Mouse (Mus musculus) layer of hippocampus, postnatal 10 days (tissue): ENCODE data around the gene Zfp658. TPM values are rescaled to one million over a fixed set of nuclear protein-coding genes. Genes with fewer than 3 reads are reported as not detected.

Source experiments
- DNase-seq, 2 experiments: peaks; one replicate each; pipeline ENCODE4 v3.0.0; 2021; ENCODE audit warnings: low spot score in 2 of 2
- long read RNA-seq: library from polyadenylated mRNA; stranded (forward); transcript quantifications from one replicate; pipeline ENCODE4 v2.0.0, GENCODE M21; 2023
- total RNA-seq, 2 experiments: library from RNA; stranded (reverse); gene quantifications; 2 replicates each; pipeline ENCODE4 v1.2.3; 2021

The Zfp658 gene
- total RNA-seq = 1 to 10 TPM; 6.4 to 6.5 TPM
- long read RNA-seq, partial matches to known transcripts = 3 of 7 reads
- long read RNA-seq, other reads (novel, unspliced or antisense) = 2 of 7 reads

GRCm38 (mm10) chr7:43562006-43562633, at the start of gene Zfp658:
Zfp658 (plus strand) TSS chr7:43562256.
- DNase-seq = peak; percentile 83 to 89

DNA sequence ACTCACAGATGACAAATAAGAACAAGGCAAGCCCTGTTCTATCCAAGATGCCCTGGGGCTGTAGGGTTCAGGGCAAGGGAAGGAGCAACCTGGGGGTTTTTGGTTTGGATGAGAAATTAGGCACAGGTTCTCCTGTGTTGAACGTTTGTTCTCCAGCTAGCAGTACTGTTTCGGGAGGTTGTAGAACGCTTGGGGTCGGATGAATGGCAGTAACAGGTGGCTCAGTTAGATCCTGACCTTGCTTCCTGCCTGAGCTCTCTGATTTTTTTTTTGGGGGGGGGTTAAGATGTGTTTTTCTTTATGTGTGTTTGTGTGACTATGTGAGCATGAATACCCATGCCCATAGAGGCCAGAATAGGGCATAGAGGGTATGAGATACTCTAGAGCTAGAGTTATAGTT, 49.5 kb upstream of the Zfp658 start:
- no peak for DNase-seq

DNA sequence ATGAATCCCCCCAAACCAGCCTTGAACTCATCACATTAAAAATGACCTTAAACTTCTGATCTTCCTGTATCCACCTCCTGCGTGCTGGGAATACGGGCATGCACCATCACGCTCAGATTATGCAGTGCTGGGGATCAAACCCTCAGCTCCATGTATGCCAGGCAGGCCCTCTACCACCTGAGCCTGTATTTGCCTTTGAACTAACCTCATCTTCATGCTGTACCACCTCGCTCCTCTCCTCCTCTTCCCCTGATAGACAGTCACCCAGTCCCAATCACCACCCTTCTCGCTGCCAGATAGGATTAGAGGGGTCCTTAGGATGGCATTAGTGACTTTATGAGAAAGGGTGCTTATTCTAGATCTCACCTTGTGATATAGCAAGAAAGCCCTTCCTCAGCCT, 47.0 kb upstream of the Zfp658 start:
- no peak for DNase-seq

DNA sequence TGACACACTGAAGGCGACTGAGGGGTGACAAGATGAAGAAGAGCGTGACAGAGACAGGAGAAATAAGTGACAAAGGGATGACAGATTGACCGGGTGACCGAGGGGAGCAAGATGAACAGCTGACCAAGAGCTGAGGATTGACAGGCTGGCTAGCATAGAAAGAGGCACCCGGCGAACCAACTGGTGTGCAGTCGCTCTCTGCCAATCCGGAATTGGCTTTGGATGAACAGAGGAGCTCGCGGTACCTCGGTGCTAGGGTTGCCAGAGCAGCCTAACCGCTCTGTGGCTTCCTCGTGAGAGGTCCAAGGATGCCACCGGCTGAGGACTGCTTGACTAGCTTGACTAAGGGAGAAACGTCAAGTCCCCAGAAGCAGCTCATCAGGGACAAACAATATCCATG, 43.7 kb upstream of the Zfp658 start:
- peak; percentile 24 to 47 for DNase-seq

DNA sequence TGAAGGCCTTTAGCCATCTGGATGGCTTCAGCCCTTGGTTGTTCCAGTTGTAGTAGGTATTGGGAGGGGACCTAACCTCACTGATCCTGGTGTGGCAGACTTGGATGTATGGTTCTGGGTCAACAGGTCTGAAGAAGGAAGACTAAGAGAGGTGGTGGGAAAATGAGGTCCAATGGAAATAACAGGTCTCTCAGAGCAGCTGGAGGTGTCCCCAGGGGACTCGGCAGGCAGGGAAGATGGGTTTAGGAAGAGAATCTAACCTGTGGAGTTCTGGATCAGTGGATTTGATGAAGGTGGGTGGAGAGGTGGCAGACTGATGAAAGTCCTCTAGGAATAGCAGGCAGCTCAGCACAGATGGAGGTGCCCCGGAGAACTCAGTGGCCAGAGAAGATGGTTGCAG, 39.3 kb upstream of the Zfp658 start:
- DNase-seq = no peak

- no peak for DNase-seq
Measured at GRCm38 (mm10) chr7:43525313-43525712, 36.7 kb upstream of the Zfp658 start.

- no peak for DNase-seq
Measured at GRCm38 (mm10) chr7:43530216-43530785, 31.8 kb upstream of the Zfp658 start.

GRCm38 (mm10) chr7:43532936-43533505, 29.0 kb upstream of the Zfp658 start:
- DNase-seq = no peak

GRCm38 (mm10) chr7:43538524-43538923, 23.5 kb upstream of the Zfp658 start:
- no peak for DNase-seq

GRCm38 (mm10) chr7:43544225-43544977, 17.7 kb upstream of the Zfp658 start, which contains the start of gene Cd33:
Cd33 (minus strand) TSS chr7:43544428.
- DNase-seq = no peak

DNA sequence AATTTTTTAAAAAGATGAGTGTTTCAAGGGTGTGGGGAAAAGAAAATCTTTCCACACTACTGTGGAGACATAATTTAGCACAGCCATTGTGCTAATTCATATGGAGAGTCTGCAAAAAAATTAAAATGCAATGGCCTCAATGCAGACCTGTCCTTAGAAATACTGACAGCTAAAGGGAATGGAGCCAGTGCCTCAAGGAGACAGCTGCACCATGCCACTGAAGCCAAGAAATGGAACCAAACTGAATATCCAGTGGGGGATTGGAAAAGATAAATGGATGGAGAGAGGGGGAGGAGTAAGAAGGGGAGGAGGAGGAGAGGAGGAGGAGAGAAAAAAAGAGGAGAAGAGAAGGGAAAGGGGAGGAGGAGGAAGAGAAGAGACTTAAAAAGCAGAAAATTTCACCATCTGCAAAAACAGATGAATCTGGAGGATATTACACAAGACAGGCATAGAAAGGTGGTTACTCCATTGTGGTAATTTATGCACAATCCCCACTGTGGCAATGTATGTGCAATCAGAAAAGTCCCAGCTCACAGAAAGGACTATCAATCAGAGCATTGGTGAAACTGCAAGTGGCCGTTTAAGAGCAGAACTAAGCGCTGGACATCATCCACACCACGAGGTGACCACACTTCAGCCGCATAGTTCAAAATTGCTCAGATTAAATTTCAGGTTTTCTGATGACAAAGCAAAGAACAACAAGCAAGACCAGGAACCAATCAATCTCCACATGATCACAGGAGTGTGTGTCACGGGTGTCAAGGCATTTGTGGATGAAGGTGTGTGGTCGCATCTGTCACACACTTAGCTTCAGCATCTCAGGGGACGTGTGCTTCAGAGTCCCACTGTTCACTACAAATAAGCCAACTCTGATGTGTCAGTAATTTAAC, 16.2 kb upstream of the Zfp658 start:
- DNase-seq = no peak

GRCm38 (mm10) chr7:43547666-43548065, 14.4 kb upstream of the Zfp658 start:
- DNase-seq = peak; percentile 29 to 32

DNA sequence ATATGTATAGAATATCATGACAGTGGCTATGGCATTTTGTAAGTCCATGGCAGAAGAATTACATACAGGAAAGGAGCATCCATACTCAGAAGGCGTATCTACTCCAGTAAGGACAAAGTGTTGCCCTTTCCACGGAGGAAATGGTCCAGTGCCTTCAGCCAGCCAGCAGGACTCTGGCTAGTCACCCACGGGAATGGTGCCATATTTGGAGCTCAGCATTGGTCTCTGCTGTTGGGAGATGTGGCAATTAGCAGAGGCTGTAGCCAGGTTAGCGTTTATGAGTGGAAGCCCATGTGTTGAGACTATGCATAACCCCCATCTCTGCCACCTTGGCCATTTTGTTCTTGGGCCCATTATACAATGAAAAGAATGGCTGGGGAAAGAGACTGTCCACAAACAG, 13.8 kb upstream of the Zfp658 start:
- DNase-seq = no peak

DNA sequence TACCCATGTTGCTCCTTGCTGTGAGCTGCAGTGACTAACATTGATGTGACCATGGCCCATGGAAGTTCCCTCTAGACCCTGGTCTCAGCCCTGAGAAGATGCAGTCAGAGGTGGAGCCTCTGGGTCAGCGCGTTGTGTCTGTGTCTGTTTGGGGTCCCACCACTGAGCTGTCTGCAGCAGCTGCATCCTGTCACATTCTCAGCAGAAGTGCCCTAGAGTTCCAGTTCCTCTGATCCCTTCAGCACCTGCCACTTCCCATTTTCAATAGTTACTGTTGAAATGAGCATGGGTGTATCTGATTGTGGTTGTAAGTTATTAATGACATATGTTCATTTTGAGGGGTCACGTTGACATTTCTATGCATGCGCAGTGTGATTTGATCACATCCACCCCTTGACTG, 8.9 kb upstream of the Zfp658 start:
- DNase-seq = no peak

GRCm38 (mm10) chr7:43554550-43554949, 7.5 kb upstream of the Zfp658 start:
- DNase-seq = no peak

DNA sequence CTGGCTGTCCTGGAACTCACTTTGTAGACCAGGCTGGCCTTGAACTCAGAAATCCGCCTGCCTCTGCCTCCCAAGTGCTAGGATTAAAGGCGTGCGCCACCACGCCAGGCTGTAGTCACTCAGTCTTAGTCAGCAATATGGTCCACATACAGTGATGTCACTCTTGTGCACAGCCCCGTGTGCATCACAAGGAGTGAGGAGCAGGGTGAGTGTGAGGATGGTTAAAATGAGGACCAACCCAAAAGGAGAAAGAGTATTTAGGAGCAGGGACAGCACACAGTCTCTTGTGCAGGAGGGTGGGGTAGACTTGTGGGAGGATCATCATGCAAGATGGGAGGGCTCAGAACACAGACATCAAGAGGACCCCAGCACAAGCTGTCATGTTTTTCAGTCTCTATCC, 6.7 kb upstream of the Zfp658 start:
- DNase-seq = no peak

DNA sequence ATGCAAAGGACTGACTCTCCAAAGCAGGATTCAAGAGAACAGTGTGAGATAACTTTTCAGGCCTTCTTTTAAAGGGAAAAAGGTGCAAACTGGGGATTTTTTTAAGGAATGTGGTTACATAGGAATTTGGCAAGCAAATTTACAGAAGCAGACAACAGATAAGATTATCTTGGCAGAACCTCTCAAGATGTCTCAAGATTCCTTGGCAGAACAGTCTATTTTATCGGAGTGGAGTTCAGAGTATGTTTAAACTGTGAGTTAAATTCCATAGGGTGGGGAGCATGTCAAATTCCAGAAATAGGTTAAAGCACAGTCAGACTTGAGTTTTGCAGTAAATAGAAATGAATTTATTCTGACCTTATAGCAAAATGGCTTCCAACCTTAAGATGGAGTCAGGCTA, 5.2 kb upstream of the Zfp658 start:
- DNase-seq = no peak

- no peak for DNase-seq
Measured at GRCm38 (mm10) chr7:43562651-43563070, 605 bp downstream of the Zfp658 start.

- no peak for DNase-seq
Measured at GRCm38 (mm10) chr7:43563300-43563699, 1.2 kb downstream of the Zfp658 start.

- DNase-seq = no peak
Measured at GRCm38 (mm10) chr7:43571216-43571615, 9.2 kb downstream of the Zfp658 start.
